Mouse (Mus musculus) hindbrain, embryonic 13.5 days (tissue): ENCODE results near the gene Gm10840. TPM values are rescaled to one million over a fixed set of nuclear protein-coding genes. Genes with fewer than 3 reads are reported as not detected.
A peak's percentile ranks its signal among the peaks of the same experiment; 100 is the strongest.
"Not testable (repeated sequence)": the region's sequence is repeated elsewhere in the genome, so short reads cannot be mapped to it uniquely, and the experiment has no call there.

Experiments used
- ATAC-seq: fragments of 200-750 bp; cut with Nextera tagmentation; 2 replicates; pipeline ENCODE4 v1.8.0; 2017; ENCODE audit warnings: moderate TSS enrichment; ENCODE audit not compliant: low FRiP score
- H3K27ac ChIP-seq: fragments of 300-500 bp; sonication (generic); 2 replicates; pipeline ENCODE4 v1.5.1; 2015; ENCODE audit warnings: inconsistent platforms, mild to moderate bottlenecking, moderate library complexity
- H3K27me3 ChIP-seq: fragments of 300-500 bp; sonication (generic); 2 replicates; pipeline ENCODE4 v1.6.1; 2015; ENCODE audit warnings: mild to moderate bottlenecking, inconsistent platforms
- H3K36me3 ChIP-seq: fragments of 300-500 bp; sonication (generic); 2 replicates; pipeline ENCODE4 v1.6.1; 2015; ENCODE audit warnings: mild to moderate bottlenecking, inconsistent platforms
- H3K4me1 ChIP-seq: fragments of 300-500 bp; sonication (generic); replicated peaks from 2 replicates; pipeline ENCODE4 v1.6.1; 2015; ENCODE audit warnings: inconsistent platforms
- H3K4me2 ChIP-seq: fragments of 300-500 bp; sonication (generic); 2 replicates; pipeline ENCODE4 v1.6.1; 2015; ENCODE audit warnings: inconsistent platforms, mild to moderate bottlenecking, moderate library complexity
- H3K4me3 ChIP-seq: fragments of 300-500 bp; sonication (generic); 2 replicates; pipeline ENCODE4 v1.5.1; 2015; ENCODE audit warnings: mild to moderate bottlenecking, inconsistent platforms
- H3K9ac ChIP-seq: fragments of 300-500 bp; sonication (generic); 2 replicates; pipeline ENCODE4 v1.6.1; 2015; ENCODE audit warnings: mild to moderate bottlenecking, inconsistent platforms
- H3K9me3 ChIP-seq: fragments of 300-500 bp; sonication (generic); 2 replicates; pipeline ENCODE4 v1.6.1; 2016; ENCODE audit warnings: inconsistent platforms
- WGBS: fragments of 180-500 bp; shearing (Covaris S2); methylation state at CpG from one replicate; pipeline ENCODE4 v1.1.7; 2015; 5-methylcytosine and 5-hydroxymethylcytosine counted together
- polyA plus RNA-seq: library from polyadenylated mRNA; unstranded; fragments of >200 nt; fragmentation: Nextera tagmentation; extraction: Ambion mirVana; gene quantifications from 2 replicates; pipeline ENCODE4 v1.2.1, GENCODE M21; 2015

The Gm10840 gene
- not detected in 2 replicates for polyA plus RNA-seq

DNA sequence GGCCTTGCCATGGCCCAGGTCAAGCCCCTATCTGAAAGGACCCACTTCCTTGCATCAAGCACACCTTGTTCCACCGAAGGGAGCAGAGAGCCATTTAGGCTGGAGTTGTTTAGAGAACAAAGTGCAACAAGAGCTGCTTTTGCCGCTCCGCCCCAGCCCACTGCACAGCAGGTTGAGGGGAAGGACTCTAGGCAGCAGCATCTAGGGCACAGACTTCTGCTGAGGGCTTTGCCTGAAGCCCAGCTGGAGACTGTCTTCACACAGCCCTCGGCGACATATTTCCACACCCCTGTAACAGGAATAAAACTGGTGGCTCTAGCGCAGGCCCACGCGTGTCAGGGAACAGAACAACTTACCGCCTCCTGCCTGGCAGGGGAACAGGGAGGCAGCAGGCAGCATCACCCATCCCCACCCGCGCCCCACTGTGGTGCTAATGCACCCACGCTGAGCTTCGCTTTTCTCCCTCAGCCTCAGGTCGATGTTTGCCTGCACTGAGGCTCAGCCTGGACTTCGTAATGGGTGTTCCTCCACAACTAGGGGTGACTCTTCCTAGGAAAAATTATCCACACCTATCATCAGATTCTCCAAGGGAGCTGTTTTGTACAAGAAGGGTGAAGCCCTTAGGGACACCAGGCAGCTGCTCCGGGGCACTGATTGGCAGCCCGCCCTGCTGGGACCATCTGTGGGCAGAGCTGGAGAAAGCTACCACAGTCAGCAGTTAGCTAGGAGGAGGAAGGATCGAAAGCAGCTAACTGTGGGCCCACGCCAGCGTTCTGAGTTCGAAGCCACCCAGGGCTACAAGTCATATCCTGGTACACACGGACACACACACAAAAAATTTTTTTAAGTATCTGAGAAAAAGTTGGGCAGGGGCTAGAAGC lies at the start of gene Gm10840, which contains the start of gene Limd2:
TSS of gene Gm10840 (plus strand) at position 10 of the 881 bp plus-strand sequence.
TSS of gene Limd2 (minus strand) at position 20 of the 881 bp plus-strand sequence.
- WGBS: 26% methylated on average over 22 of the region's 22 CpGs
- ATAC-seq: peak; percentile 19
- Histone ChIP-seq H3K4me1 (peaks cover 45% of the 10 kb centered on the region), H3K9me3 (no peaks in the 10 kb centered on the region), H3K4me3 (peak within 1 kb of the TSS; percentile 81), H3K27me3 (no peaks in the 10 kb centered on the region), H3K4me2 (peak within 1 kb of the TSS; percentile 94), H3K36me3 (peaks cover 55% of the 10 kb centered on the region), H3K9ac (peak within 1 kb of the TSS; percentile 97), H3K27ac (peak within 1 kb of the TSS; percentile 98)

DNA sequence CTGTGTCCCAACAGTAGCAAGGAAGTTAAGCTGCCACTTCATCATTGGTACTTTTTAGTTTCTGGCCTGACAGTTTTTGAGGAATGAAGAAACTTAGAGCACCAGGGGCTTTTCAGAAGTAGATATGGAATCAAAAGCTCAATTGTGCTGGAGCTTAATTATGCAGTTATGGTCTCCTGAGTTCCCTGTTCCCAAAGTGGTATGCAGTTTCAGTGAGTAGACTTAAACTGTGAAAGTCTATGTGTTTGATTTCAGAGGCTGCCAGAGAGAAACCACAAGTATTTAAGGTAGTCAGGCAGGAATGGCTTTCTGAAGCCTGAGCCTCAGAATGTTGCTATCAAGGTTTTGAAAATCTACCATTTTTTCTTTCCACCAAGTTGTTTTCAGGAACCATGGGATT lies 49.0 kb upstream of the Gm10840 start:
- Histone ChIP-seq H3K9me3 (no peaks in the 10 kb centered on the region), H3K9ac (no peak overlapping the region), H3K27ac (no peak overlapping the region), H3K4me2 (no peak overlapping the region), H3K4me1 (no peaks in the 10 kb centered on the region), H3K27me3 (no peaks in the 10 kb centered on the region), H3K4me3 (no peak overlapping the region), H3K36me3 (peaks cover 46% of the 10 kb centered on the region)
- ATAC-seq: no peak

DNA sequence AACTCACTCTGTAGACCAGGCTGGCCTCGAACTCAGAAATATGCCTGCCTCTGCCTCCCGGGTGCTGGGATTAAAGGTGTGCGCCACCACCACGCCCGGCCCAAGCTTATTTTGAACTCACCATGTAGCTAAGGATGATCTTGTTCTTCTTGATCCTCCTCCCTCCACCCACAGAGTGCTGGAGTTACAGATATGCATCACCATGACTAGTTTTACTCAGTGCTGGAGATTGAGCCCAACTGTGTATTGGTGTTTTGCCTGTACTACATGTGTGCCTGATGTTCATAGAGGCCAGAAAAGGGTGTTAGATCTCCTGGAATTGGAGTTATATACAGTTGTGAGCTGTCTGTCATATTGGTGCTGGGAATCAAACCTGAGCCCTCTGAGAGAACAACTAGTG lies 38.4 kb upstream of the Gm10840 start:
- 95% methylated on average over 5 of the region's 5 CpGs for WGBS
- no peak overlapping the region for H3K4me3 ChIP-seq
- no peak for ATAC-seq
- H3K9me3 ChIP-seq: no peaks in the 10 kb centered on the region
- no peaks in the 10 kb centered on the region for H3K4me1 ChIP-seq
- H3K27me3 ChIP-seq: no peaks in the 10 kb centered on the region
- H3K36me3 ChIP-seq: peaks cover 69% of the 10 kb centered on the region
- no peak overlapping the region for H3K9ac ChIP-seq
- no peak overlapping the region for H3K4me2 ChIP-seq
- H3K27ac ChIP-seq: no peak overlapping the region

DNA sequence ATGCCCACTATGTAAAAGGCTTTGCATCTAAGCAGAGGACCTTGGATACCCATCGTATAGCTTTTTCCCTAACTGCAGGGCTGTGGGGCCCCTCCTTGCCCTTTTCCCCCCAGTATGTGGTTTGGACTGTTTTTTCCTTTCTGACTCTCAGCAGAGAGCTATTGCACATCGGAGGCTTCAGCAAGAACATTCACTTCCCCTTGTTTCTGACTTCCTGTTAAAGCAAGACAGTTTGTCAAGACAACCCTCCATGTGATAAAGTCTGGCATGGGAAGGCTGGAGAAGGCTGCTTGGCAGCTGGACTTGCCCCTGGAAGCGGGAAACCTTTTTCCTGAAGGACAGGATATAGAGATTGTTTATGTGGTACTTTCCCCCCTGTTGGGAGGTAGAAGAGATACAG lies 37.9 kb upstream of the Gm10840 start:
- H3K4me2 ChIP-seq: no peak overlapping the region
- 87% methylated on average over 3 of the region's 3 CpGs for WGBS
- peaks cover 64% of the 10 kb centered on the region for H3K36me3 ChIP-seq
- no peak overlapping the region for H3K27ac ChIP-seq
- H3K4me1 ChIP-seq: no peaks in the 10 kb centered on the region
- no peak overlapping the region for H3K9ac ChIP-seq
- H3K27me3 ChIP-seq: no peaks in the 10 kb centered on the region
- ATAC-seq: no peak
- no peaks in the 10 kb centered on the region for H3K9me3 ChIP-seq
- H3K4me3 ChIP-seq: no peak overlapping the region

- Histone ChIP-seq H3K4me1 (no peaks in the 10 kb centered on the region), H3K36me3 (peaks cover 59% of the 10 kb centered on the region), H3K27ac (no peak overlapping the region), H3K9me3 (no peaks in the 10 kb centered on the region), H3K27me3 (no peaks in the 10 kb centered on the region), H3K4me2 (no peak overlapping the region), H3K9ac (no peak overlapping the region), H3K4me3 (no peak overlapping the region)
- WGBS: 69% methylated on average over 4 of the region's 4 CpGs
- ATAC-seq: no peak
These were observed 35.9 kb upstream of the Gm10840 start for GRCm38 (mm10) chr11:106124784-106125183.

- no peak for ATAC-seq
- Histone ChIP-seq H3K9me3 (no peaks in the 10 kb centered on the region), H3K4me2 (no peak overlapping the region), H3K4me3 (no peak overlapping the region), H3K36me3 (peaks cover 62% of the 10 kb centered on the region), H3K27me3 (no peaks in the 10 kb centered on the region), H3K27ac (no peak overlapping the region), H3K4me1 (no peaks in the 10 kb centered on the region), H3K9ac (no peak overlapping the region)
- WGBS: 91% methylated on average over 1 of the region's 1 CpGs
These were observed 34.8 kb upstream of the Gm10840 start for GRCm38 (mm10) chr11:106125827-106126226.

DNA sequence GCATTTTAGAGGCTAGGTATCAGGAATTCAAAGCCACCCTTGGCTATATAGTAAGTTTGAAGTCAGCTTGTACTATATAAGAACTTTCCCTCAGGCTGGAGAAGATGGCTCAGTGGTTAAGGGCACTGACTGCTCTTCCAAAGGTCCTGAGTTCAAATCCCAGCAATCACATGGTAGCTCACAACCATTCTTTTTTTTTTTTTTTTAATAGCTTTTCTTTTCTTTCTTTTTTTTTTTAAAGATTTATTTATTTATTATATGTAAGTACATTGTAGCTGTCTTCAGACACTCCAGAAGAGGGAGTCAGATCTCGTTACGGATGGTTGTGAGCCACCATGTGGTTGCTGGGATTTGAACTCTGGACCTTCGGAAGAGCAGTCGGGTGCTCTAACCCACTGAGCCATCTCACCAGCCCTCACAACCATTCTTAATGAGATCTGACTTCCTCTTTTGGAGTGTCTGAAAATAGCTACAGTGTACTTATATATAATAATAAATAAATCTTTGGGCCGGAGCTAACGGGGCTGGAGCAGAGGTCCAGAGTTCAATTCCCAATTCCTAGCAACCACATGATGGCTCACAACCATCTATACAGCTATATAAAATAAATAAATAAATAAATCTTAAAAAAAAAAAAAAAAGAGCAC lies 33.8 kb upstream of the Gm10840 start:
- not testable (repeated sequence) for H3K4me1 ChIP-seq, H3K4me2 ChIP-seq, H3K9me3 ChIP-seq, H3K4me3 ChIP-seq, H3K27me3 ChIP-seq, ATAC-seq, H3K9ac ChIP-seq, H3K27ac ChIP-seq
- H3K36me3 ChIP-seq: peaks cover 53% of the 10 kb centered on the region
- 98% methylated on average over 5 of the region's 6 CpGs for WGBS

DNA sequence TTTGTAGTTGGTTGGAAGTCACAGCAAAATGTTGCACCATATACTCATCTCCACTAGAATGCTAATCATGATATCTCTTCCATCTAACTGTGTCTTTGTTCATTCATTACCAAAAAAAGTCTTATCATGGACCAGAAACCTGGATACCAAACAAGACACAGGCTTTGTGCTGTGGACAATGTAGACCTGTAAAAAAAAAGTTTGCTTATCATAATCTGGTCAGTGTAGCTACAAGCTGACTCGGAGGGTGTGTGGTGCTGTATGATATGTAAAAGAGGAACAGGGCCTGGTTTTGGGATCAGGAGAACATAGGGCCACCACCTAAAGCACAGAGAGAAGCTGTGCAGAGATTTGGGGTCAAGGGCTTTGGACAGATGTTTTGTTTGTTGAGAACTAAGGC lies 31.2 kb upstream of the Gm10840 start:
- peaks cover 30% of the 10 kb centered on the region for H3K36me3 ChIP-seq
- 90% methylated on average over 1 of the region's 1 CpGs for WGBS

DNA sequence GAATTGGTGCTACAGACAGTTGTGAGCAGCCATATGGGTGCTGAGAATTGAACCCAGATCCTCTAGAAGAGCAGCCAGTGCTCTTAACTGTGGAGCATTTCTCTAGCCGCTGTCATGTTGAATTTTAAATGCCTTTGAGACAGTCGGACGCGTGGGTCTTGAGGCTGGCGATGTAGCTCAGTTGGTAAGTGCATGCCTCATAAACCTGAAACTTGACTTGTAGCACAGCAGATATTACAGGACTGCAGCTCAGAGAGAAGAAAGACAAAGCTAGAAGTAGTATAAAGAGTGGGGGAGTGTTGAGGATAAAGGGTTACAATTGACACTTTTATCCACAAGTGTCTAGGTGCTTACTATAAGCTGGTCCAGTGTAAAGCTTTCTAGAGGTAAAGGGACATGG lies 28.1 kb upstream of the Gm10840 start:
- no peak overlapping the region for H3K4me3 ChIP-seq
- peaks cover 10% of the 10 kb centered on the region for H3K4me1 ChIP-seq
- H3K9me3 ChIP-seq: no peaks in the 10 kb centered on the region
- no peak overlapping the region for H3K27ac ChIP-seq
- no peak overlapping the region for H3K9ac ChIP-seq
- H3K27me3 ChIP-seq: no peaks in the 10 kb centered on the region
- H3K4me2 ChIP-seq: no peak overlapping the region
- H3K36me3 ChIP-seq: peaks cover 37% of the 10 kb centered on the region
- 91% methylated on average over 5 of the region's 5 CpGs for WGBS
- ATAC-seq: no peak

More for the DNA sequence above, 31.2 kb upstream of the Gm10840 start:
- peaks cover under 1% of the 10 kb centered on the region for H3K4me1 ChIP-seq
- no peaks in the 10 kb centered on the region for H3K27me3 ChIP-seq
- no peak for ATAC-seq
- no peaks in the 10 kb centered on the region for H3K9me3 ChIP-seq
- H3K27ac ChIP-seq: no peak overlapping the region
- no peak overlapping the region for H3K9ac ChIP-seq
- no peak overlapping the region for H3K4me2 ChIP-seq
- no peak overlapping the region for H3K4me3 ChIP-seq

DNA sequence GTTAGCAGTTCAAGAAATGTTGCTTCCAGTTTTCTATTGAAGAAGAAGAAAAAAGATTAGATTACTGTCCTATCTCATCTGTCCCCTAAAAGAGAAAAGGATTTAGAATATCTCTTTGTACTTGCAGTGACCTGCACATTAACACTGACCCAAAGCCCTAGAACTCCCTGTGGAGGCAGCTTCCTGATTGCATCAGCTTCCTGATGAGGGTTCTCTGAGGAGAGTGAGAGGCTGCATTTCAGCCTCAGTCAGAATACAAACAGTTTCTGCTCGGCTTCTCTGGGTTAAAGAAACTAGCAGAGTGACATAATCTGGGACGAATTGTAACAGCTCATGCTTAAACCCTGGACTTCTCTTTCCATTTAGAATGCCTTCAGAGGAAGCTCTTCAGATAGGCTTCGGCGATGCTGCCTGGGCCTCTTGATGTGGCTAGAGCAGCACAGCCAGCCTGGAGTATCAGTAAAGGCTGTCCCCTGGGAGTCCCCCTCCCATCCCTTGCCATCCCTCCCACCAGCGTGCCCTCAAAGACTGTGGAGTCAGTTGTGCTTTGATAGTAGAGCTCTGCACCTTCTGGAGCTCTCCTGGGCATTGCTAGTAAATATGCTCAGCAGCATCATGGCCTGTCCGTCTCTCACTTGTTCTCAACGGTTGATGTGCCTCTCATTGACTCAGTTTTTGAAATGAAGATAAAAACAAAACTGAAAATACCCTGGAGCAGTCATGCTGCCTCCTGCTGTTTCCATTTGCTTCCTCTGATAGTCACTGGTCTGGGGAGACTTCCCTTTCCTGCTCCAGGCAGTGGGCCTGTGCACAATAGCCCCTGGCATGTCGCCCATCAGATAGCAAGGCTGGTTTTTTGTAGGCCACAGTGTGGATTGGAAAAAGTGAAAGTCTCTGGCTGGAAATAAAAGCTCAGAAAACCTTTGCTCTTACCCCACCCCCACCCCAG lies 25.8 kb upstream of the Gm10840 start:
- Histone ChIP-seq H3K4me2 (peak overlapping the region; percentile 26; the same call in 1 of the 2 replicates), H3K9me3 (no peaks in the 10 kb centered on the region), H3K27ac (peak overlapping the region; percentile 86), H3K4me1 (peaks cover 10% of the 10 kb centered on the region), H3K36me3 (peaks cover 28% of the 10 kb centered on the region), H3K9ac (peak overlapping the region; percentile 53; the same call in 1 of the 2 replicates), H3K27me3 (no peaks in the 10 kb centered on the region), H3K4me3 (no peak overlapping the region)
- peak; percentile 57; the same call in 1 of the 2 replicates for ATAC-seq
- 29% methylated on average over 8 of the region's 8 CpGs for WGBS

DNA sequence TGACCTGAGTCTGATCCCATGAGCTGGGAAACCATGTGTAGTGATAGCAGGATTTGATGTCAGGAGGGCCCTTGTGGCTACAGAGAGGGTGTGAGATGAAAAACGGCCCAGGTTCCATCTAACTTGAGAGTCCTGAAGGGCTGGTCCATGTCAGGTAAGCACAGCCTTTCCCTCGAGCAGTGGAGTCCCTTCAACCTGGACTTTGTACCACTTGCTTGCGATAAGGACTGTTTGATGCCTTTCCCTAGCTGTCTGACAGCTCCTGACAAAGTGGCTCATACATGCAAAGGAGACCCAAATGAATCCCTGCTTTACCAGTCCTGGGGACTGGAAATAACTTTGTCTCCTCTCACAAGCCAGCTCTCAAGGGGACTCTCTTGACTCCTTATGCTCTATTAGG lies 9.4 kb upstream of the Gm10840 start:
- H3K9ac ChIP-seq: no peak overlapping the region
- H3K27ac ChIP-seq: peak overlapping the region; percentile 2; the same call in 1 of the 2 replicates
- no peaks in the 10 kb centered on the region for H3K9me3 ChIP-seq
- no peak overlapping the region for H3K4me3 ChIP-seq
- peaks cover 85% of the 10 kb centered on the region for H3K36me3 ChIP-seq
- WGBS: 98% methylated on average over 3 of the region's 3 CpGs
- H3K4me2 ChIP-seq: no peak overlapping the region
- ATAC-seq: no peak
- peaks cover 11% of the 10 kb centered on the region for H3K4me1 ChIP-seq
- no peaks in the 10 kb centered on the region for H3K27me3 ChIP-seq

- no peak overlapping the region for H3K9ac ChIP-seq
- H3K9me3 ChIP-seq: no peaks in the 10 kb centered on the region
- H3K4me3 ChIP-seq: no peak overlapping the region
- H3K4me1 ChIP-seq: peaks cover 20% of the 10 kb centered on the region
- H3K27me3 ChIP-seq: no peaks in the 10 kb centered on the region
- H3K27ac ChIP-seq: 0 out of 2 replicates have a peak overlapping the region, but pooled peaks have one; percentile 30
- no peak for ATAC-seq
- no peak overlapping the region for H3K4me2 ChIP-seq
- 74% methylated on average over 8 of the region's 8 CpGs for WGBS
- H3K36me3 ChIP-seq: peaks cover 87% of the 10 kb centered on the region
These were observed 8.5 kb upstream of the Gm10840 start for GRCm38 (mm10) chr11:106152132-106152531.
